Mouse (Mus musculus) kidney, embryonic 14.5 days (tissue): ENCODE measurements around the gene Pfkl. TPM values are rescaled to one million over a fixed set of nuclear protein-coding genes. Genes with fewer than 3 reads are reported as not detected.
"Not testable (repeated sequence)": the region's sequence is repeated elsewhere in the genome, so short reads cannot be mapped to it uniquely, and the experiment has no call there.

Experiments
- ATAC-seq: fragments of 200-750 bp; cut with Nextera tagmentation; 2 replicates; pipeline ENCODE4 v1.8.0; 2017; ENCODE audit warnings: moderate number of reproducible peaks, mild to moderate bottlenecking, moderate TSS enrichment, moderate library complexity; ENCODE audit not compliant: low FRiP score, low TSS enrichment
- H3K27ac ChIP-seq: fragments of 300-500 bp; sonication (generic); 2 replicates; pipeline ENCODE4 v1.5.1; 2014; ENCODE audit warnings: low read depth, mild to moderate bottlenecking, low read length, moderate library complexity, mixed read lengths
- H3K27me3 ChIP-seq: fragments of 300-500 bp; sonication (generic); 2 replicates; pipeline ENCODE4 v1.6.1; 2014; ENCODE audit warnings: mild to moderate bottlenecking, low read length; ENCODE audit not compliant: control insufficient read depth, insufficient read depth
- H3K36me3 ChIP-seq: fragments of 300-500 bp; sonication (generic); 2 replicates; pipeline ENCODE4 v1.6.1; 2014; ENCODE audit warnings: low read length, mixed read lengths; ENCODE audit not compliant: control insufficient read depth, insufficient read depth
- H3K4me1 ChIP-seq: fragments of 300-500 bp; sonication (generic); 2 replicates; pipeline ENCODE4 v1.6.1; 2014; ENCODE audit warnings: low read length, mixed read lengths; ENCODE audit not compliant: control insufficient read depth, insufficient read depth
- H3K4me2 ChIP-seq: fragments of 300-500 bp; sonication (generic); replicated peaks from 2 replicates; pipeline ENCODE4 v1.6.1; 2014; ENCODE audit warnings: low read depth, mild to moderate bottlenecking, low read length
- H3K4me3 ChIP-seq: fragments of 300-500 bp; sonication (generic); 2 replicates; pipeline ENCODE4 v1.5.1; 2014; ENCODE audit warnings: mild to moderate bottlenecking, low read length
- H3K9ac ChIP-seq: fragments of 300-500 bp; sonication (generic); 2 replicates; pipeline ENCODE4 v1.6.1; 2014; ENCODE audit warnings: low read depth, mild to moderate bottlenecking, low read length, moderate library complexity
- H3K9me3 ChIP-seq: fragments of 300-500 bp; sonication (generic); 2 replicates; pipeline ENCODE4 v1.6.1; 2016; ENCODE audit warnings: low read length; ENCODE audit not compliant: control insufficient read depth
- WGBS: fragments of 180-500 bp; shearing (Covaris S2); extraction: QIAGEN DNeasy Blood & Tissue Kit; methylation state at CpG from one replicate; pipeline ENCODE4 v1.1.7; 2014; 5-methylcytosine and 5-hydroxymethylcytosine counted together
- polyA plus RNA-seq: library from polyadenylated mRNA; unstranded; fragments of >200 nt; fragmentation: Nextera tagmentation; extraction: Ambion mirVana; gene quantifications from 2 replicates; pipeline ENCODE4 v1.2.1, GENCODE M21; 2014

The Pfkl gene
- polyA plus RNA-seq, 1 experiment from 2014 or later: 118 TPM

GRCm38 (mm10) chr10:78042697-78043405 lies 33.0 kb upstream of the Pfkl start:
- Histone ChIP-seq H3K9ac (no peak overlapping the region), H3K27me3 (no peaks in the 10 kb centered on the region), H3K9me3 (no peaks in the 10 kb centered on the region), H3K4me3 (peak overlapping the region; percentile 12; the same call in 1 of the 2 replicates), H3K4me1 (0 out of 2 replicates have a peak, but pooled peaks cover 4% of the 10 kb centered on the region), H3K27ac (no peak overlapping the region), H3K36me3 (no peaks in the 10 kb centered on the region), H3K4me2 (peak overlapping the region; percentile 31)
- peak; percentile 29 for ATAC-seq
- 60% methylated on average over 14 of the region's 14 CpGs for WGBS

- 68% methylated on average over 7 of the region's 7 CpGs for WGBS
- Histone ChIP-seq H3K27ac (no peak overlapping the region), H3K4me1 (0 out of 2 replicates have a peak, but pooled peaks cover 4% of the 10 kb centered on the region), H3K27me3 (no peaks in the 10 kb centered on the region), H3K9me3 (no peaks in the 10 kb centered on the region), H3K4me3 (no peak overlapping the region), H3K36me3 (no peaks in the 10 kb centered on the region), H3K9ac (no peak overlapping the region), H3K4me2 (no peak overlapping the region)
- ATAC-seq: no peak
These were observed 32.2 kb upstream of the Pfkl start for GRCm38 (mm10) chr10:78042096-78042495.

- Histone ChIP-seq H3K27me3 (no peaks in the 10 kb centered on the region), H3K4me3 (no peak within 1 kb of the TSS), H3K4me2 (no peak within 1 kb of the TSS), H3K9me3 (no peaks in the 10 kb centered on the region), H3K27ac (no peak within 1 kb of the TSS), H3K4me1 (0 out of 2 replicates have a peak, but pooled peaks cover 4% of the 10 kb centered on the region), H3K36me3 (no peaks in the 10 kb centered on the region), H3K9ac (no peak within 1 kb of the TSS)
- 93% methylated on average over 5 of the region's 5 CpGs for WGBS
- ATAC-seq: no peak
These were observed 31.8 kb upstream of the Pfkl start, which contains the start of gene Dnmt3l for GRCm38 (mm10) chr10:78041647-78042046. Dnmt3l (plus strand) TSS chr10:78041947.

- H3K9me3 ChIP-seq: no peaks in the 10 kb centered on the region
- ATAC-seq: no peak
- H3K27ac ChIP-seq: no peak overlapping the region
- no peaks in the 10 kb centered on the region for H3K4me1 ChIP-seq
- WGBS: 81% methylated on average over 4 of the region's 4 CpGs
- no peaks in the 10 kb centered on the region for H3K36me3 ChIP-seq
- H3K27me3 ChIP-seq: no peaks in the 10 kb centered on the region
- no peak overlapping the region for H3K4me2 ChIP-seq
- H3K4me3 ChIP-seq: no peak overlapping the region
- no peak overlapping the region for H3K9ac ChIP-seq
These were observed 27.3 kb upstream of the Pfkl start for GRCm38 (mm10) chr10:78037139-78037538.

- 94% methylated on average over 2 of the region's 2 CpGs for WGBS
- Histone ChIP-seq H3K36me3 (no peaks in the 10 kb centered on the region), H3K9me3 (no peaks in the 10 kb centered on the region), H3K27me3 (no peaks in the 10 kb centered on the region), H3K9ac (no peak overlapping the region), H3K27ac (no peak overlapping the region), H3K4me2 (no peak overlapping the region), H3K4me3 (no peak overlapping the region), H3K4me1 (no peaks in the 10 kb centered on the region)
- ATAC-seq: no peak
These were observed 22.1 kb upstream of the Pfkl start for GRCm38 (mm10) chr10:78031987-78032386.

- no peak overlapping the region for H3K9ac ChIP-seq
- no peaks in the 10 kb centered on the region for H3K27me3 ChIP-seq
- no peak overlapping the region for H3K4me2 ChIP-seq
- H3K36me3 ChIP-seq: no peaks in the 10 kb centered on the region
- no peaks in the 10 kb centered on the region for H3K4me1 ChIP-seq
- no peak for ATAC-seq
- WGBS: 80% methylated on average over 1 of the region's 1 CpGs
- H3K27ac ChIP-seq: no peak overlapping the region
- no peak overlapping the region for H3K4me3 ChIP-seq
- H3K9me3 ChIP-seq: no peaks in the 10 kb centered on the region
These were observed 19.2 kb upstream of the Pfkl start for GRCm38 (mm10) chr10:78029080-78029479.

GRCm38 (mm10) chr10:78028129-78028528 lies 18.2 kb upstream of the Pfkl start:
- H3K9me3 ChIP-seq: no peaks in the 10 kb centered on the region
- WGBS: 3% methylated on average over 5 of the region's 5 CpGs

GRCm38 (mm10) chr10:78025453-78025852 lies 15.6 kb upstream of the Pfkl start:
- WGBS: 70% methylated on average over 6 of the region's 8 CpGs
- not testable (repeated sequence) for H3K9me3 ChIP-seq, H3K4me3 ChIP-seq, ATAC-seq, H3K4me2 ChIP-seq, H3K9ac ChIP-seq, H3K27me3 ChIP-seq, H3K4me1 ChIP-seq, H3K36me3 ChIP-seq, H3K27ac ChIP-seq

More at GRCm38 (mm10) chr10:78028129-78028528, 18.2 kb upstream of the Pfkl start:
- no peak overlapping the region for H3K9ac ChIP-seq
- peak; percentile 77 for ATAC-seq
- H3K4me3 ChIP-seq: no peak overlapping the region
- H3K4me2 ChIP-seq: no peak overlapping the region
- no peaks in the 10 kb centered on the region for H3K4me1 ChIP-seq
- H3K36me3 ChIP-seq: no peaks in the 10 kb centered on the region
- no peak overlapping the region for H3K27ac ChIP-seq
- H3K27me3 ChIP-seq: no peaks in the 10 kb centered on the region

GRCm38 (mm10) chr10:78019984-78020383 lies 10.1 kb upstream of the Pfkl start:
- not testable (repeated sequence) for H3K9me3 ChIP-seq

More at GRCm38 (mm10) chr10:78019984-78020383, 10.1 kb upstream of the Pfkl start:
- not testable (repeated sequence) for H3K36me3 ChIP-seq, H3K4me1 ChIP-seq, H3K27me3 ChIP-seq, H3K27ac ChIP-seq, H3K4me3 ChIP-seq, H3K9ac ChIP-seq, H3K4me2 ChIP-seq
- 0 out of 2 replicates have a peak, but pooled peaks have one; percentile 24 for ATAC-seq
- WGBS: 94% methylated on average over 6 of the region's 11 CpGs
